Mouse (Mus musculus): Measurements from ENCODE around the gene Tm6sf2.

Gene Tm6sf2

GRCm38 (mm10) chr8:70128435-70128834, 55.7 kb downstream of the Tm6sf2 start:
- in situ Hi-C loops (cut with MboI; ENCODE audit: low pct_unique_long_range_greater_than_20kb in 1 of 2, low sequenced_read_pairs in 2 of 2, unreplicated experiment in 1 of 2) = no loop called here

- in situ Hi-C loops (cut with MboI; ENCODE audit: low pct_unique_long_range_greater_than_20kb in 1 of 2, low sequenced_read_pairs in 2 of 2, unreplicated experiment in 1 of 2) = no loop called here
These were observed 56.7 kb downstream of the Tm6sf2 start for GRCm38 (mm10) chr8:70129309-70129952.
